Mouse (Mus musculus): ENCODE data around the gene Pxk. TPM values are rescaled to one million over a fixed set of nuclear protein-coding genes. Genes with fewer than 3 reads are reported as not detected.

Pxk gene
- 53.9 TPM for polyA plus RNA-seq (2017; shearing (Covaris generic))

GRCm38 (mm10) chr14:8097978-8098686, at the start of gene Pxk:
TSS of gene Pxk (plus strand) at chr14:8098211.

GRCm38 (mm10) chr14:8080165-8080679, 17.8 kb upstream of the Pxk start, which contains the start of gene Rpp14:
TSS of gene Rpp14 (plus strand) at chr14:8080367.

GRCm38 (mm10) chr14:8172507-8173410, 74.7 kb downstream of the Pxk start, which contains the start of gene Pdhb:
TSS of gene Pdhb (minus strand) at chr14:8173025.

GRCm38 (mm10) chr14:8213803-8214224, 115.8 kb downstream of the Pxk start, which contains the start of gene Kctd6:
TSS of gene Kctd6 (plus strand) at chr14:8214140.

Other genes with a start within 250 kb of the Pxk start
- not detected for gene Gm45521, start 140.9 kb upstream of the Pxk start, polyA plus RNA-seq (2017; shearing (Covaris generic))
- gene Dnase1l3, start 103.6 kb upstream of the Pxk start, polyA plus RNA-seq (2017; shearing (Covaris generic)) = 1.1 TPM
- gene Abhd6, start 95.3 kb upstream of the Pxk start, polyA plus RNA-seq (2017; shearing (Covaris generic)) = 23.4 TPM
- 32.9 TPM for gene Rpp14, start 17.8 kb upstream of the Pxk start, polyA plus RNA-seq (2017; shearing (Covaris generic))
- gene Pdhb, start 74.8 kb downstream of the Pxk start, polyA plus RNA-seq (2017; shearing (Covaris generic)) = 166 TPM
- gene Kctd6, start 115.9 kb downstream of the Pxk start, polyA plus RNA-seq (2017; shearing (Covaris generic)) = 15.7 TPM
- not detected for gene Acox2, start 161.1 kb downstream of the Pxk start, polyA plus RNA-seq (2017; shearing (Covaris generic))
- gene Fam107a, start 219.8 kb downstream of the Pxk start, polyA plus RNA-seq (2017; shearing (Covaris generic)) = not detected